Mouse (Mus musculus) frontal cortex, postnatal 25 days (tissue): Measurements from ENCODE around the gene Ppt2.

ENCODE experiments used
- DNase-seq, 2 experiments: peaks; one replicate each; pipeline ENCODE4 v3.0.0; 2022; ENCODE audit warnings: low spot score in 2 of 2

The Ppt2 gene

DNA sequence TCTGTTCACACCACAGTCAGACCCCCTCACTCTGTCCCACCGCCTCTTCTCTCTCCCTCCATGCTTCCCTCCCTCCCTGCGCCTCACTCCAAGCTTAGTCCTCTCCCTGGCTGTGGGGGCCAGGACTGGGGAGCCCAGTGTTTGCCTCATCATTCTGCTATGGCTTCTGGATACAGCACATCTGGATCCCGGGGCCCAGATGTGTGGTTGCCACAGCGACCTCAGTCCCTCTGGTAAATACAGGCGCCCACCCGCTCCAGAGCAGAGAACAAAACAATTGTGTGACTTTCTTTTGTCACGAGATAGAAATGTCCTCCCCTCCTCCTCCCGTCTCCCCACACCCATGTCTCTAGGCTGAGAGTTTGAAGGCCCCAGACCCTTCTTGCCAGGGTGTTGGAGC, 28.4 kb upstream of the Ppt2 start:
- DNase-seq = no peak

DNA sequence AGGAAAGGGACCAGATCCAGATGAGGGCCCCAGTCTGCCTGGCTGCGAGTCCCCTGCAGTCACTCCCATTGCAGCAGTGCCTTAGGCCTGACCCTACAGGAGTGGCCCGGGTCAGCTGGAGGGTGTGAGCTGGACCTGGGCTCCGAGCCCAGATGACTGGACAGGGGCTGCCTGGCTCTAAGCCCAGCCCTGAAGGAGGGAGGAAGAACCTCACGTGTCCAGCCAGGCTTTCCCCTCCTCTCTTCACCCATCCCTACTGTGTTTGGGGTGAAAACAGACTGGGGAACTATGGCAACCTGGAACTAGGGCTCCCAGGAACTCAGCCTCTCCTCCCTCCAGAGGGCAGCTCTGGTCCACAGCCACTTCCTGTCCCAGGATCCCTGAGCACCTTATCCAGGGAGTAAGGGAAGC, 27.3 kb upstream of the Ppt2 start:
- DNase-seq = no peak

DNA sequence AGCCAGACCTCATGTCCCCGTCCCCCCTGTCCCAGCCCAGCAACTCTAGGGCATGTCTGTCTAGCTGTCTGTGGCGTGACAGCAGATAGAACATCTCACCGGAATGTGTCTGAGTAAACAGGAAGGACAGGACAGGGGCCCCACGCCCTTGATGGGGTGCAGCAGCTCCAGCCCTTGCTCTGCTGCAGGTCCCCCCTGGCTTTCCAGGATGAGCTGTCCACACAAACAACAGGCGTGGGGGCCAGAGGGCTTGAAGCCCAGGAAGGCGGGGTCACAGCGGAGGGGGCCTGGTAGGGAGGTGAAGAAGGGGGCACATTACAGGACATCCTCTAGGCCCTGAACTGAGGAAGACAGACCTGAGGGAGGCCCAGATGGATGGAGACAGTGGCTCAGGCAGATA, 26.9 kb upstream of the Ppt2 start:
- no peak for DNase-seq

DNA sequence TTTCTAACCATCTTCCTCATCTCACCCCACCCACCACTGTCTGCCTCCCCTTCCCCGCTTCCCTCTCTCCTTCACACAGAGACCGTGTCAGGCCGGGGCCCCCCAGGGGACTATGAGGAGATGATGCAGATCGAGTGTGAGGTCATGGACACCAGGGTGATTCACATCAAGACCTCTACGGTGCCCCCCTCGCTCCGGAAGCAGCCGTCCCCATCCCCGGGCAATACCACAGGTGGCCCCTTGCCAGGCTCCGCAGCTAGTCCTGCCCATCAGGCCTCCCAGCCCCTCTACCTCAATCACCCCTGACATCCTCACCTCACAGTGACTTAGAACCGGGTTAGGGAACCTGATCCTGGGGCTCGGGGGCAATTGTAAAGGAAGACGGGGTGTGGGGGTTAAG, 26.1 kb upstream of the Ppt2 start:
- DNase-seq = no peak

DNA sequence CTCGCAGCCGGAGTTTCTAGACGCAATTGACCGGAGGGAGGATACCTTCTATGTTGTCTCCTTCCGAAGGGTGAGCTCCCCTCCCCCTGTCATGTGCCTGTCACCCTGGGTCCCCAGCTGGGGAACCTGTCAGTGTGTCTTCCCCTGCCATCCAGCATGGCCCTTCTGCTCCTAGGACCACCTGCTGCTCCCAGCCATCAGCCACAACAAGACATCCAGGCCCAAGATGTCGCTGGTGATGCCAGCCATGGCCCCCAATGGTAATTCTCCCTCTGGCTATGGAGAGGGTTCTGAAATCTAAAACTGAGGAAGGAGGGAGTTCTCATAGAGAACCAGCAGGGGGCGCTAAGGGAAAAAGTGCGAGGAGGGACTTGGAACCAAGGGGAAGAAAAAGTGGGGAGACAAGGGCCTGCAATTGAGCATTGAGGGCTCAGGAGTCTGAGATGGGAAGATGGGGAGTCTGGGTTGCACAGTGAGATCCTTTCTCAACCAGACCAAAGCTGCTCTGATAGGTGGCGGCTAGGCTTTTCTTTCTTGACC, 25.5 kb upstream of the Ppt2 start:
- no peak for DNase-seq

DNA sequence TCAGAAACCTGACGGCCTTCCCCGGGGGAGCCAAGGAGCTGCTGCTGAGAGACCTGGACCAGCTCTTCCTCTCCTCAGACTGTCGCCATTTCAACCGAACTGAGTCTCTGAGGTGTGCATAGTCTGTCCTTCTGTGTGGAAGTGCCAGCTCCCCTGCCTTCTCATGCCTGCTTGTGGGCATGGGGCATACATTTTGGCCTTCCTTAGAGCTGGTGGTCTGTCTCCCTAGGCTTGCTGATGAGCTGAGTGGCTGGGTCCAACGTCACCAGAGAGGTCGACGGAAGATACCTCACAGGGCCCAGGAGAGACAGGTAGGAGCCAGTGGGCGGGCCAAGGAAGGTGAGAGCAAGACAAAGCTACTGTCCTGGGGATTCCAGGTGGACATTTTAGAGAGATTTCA, 24.7 kb upstream of the Ppt2 start:
- DNase-seq = no peak

DNA sequence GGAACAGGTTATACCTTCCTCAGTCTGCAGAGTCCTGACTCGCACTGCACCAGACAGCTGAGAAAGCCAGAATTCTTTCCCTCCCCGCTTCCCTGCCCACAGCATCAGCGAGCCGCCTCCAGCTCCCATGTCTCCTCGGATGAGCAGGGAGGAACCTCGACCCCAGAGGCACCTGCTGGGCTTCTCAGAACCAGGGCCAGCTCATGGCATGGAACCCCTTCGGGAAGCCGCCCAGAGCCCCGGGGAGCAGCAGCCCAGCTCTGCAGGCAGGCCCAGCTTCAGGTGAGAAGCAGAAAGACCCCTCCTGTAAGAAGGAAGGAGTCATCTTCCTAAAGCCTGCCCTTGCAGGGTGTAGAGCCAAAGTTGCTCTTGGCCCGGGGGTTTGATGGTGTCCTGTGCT, 24.2 kb upstream of the Ppt2 start:
- DNase-seq = no peak

DNA sequence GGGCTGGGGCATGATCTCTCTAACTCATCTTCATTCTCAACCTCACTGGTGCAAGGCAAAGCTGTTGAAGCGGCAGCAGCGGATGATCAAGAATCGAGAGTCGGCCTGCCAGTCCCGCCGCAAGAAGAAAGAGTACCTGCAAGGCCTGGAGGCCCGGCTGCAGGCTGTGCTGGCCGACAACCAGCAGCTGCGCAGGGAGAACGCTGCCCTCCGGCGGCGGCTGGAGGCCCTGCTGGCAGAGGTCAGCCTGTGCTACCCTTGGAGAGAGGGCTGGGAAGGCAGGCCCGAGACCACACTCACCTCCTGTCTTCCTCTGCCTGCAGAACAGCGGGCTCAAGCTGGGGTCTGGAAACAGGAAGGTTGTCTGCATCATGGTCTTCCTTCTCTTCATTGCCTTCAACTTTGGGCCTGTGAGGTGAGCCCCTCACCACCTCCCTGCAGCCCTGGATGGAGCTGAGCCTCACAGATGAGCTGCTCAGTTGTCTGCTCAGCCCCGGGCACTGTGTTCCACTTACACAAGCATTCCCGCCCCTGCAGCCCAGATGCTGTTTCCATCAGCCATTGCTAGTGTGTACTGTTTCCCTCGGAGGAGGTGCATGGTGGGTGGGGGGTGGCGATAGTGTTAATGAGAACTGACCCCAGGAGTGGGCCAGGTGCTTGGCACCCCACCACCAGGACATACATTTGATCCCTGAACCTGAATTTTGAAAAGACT, 23.4 kb upstream of the Ppt2 start:
- no peak for DNase-seq

DNA sequence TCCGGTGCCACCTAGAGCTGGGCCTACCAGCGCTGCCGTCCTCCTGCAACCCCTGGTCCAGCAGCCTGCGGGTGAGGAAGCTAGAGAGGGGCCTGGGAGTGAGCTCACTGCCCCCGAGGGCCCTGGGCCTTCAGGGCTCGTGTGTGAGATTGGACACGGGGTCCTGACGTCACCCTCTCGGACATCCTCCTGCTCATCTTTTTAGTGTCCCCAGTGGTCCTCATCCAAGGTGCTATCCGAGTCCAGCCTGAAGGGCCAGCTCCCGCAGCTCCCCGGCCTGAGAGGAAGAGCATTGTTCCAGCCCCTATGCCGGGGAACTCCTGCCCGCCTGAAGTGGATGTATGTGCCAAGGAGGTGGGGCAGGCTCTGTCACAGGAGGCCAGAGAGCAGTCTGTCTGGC, 22.5 kb upstream of the Ppt2 start:
- DNase-seq = no peak

DNA sequence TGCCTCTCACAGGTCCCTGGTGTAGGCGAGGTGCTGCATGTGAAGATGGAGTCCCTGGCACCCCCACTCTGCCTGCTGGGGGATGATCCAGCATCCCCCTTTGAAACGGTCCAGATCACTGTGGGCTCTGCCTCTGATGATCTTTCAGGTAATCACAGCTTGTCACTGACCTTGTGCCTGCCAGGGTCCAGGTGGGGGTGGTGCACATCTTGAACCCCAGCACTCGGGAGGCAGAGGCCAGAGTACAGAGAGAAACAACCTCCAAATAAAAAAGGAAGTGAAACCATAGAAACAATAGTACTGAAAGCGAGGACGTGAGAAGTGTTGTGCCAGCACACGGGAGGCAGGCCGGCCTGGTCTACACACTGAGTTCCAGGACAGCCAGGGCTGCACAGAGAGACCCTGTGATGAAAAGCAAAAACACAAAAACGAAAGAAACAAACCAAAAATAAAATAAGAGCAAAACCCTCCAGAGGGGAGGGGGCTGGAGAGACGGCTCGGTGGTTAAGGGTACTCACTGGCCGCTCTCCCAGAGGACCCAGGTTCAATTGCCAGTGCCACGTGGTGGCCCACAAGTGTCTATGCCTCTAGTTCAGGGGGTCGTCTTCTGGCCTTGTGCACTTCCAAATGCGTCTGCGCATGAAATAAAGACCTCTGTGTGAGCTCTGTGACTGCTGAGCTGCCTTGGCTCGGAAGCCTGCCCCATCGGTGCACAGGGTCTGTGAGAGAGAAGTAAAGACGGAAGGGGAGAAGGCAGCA, 21.0 kb upstream of the Ppt2 start:
- no peak for DNase-seq

DNA sequence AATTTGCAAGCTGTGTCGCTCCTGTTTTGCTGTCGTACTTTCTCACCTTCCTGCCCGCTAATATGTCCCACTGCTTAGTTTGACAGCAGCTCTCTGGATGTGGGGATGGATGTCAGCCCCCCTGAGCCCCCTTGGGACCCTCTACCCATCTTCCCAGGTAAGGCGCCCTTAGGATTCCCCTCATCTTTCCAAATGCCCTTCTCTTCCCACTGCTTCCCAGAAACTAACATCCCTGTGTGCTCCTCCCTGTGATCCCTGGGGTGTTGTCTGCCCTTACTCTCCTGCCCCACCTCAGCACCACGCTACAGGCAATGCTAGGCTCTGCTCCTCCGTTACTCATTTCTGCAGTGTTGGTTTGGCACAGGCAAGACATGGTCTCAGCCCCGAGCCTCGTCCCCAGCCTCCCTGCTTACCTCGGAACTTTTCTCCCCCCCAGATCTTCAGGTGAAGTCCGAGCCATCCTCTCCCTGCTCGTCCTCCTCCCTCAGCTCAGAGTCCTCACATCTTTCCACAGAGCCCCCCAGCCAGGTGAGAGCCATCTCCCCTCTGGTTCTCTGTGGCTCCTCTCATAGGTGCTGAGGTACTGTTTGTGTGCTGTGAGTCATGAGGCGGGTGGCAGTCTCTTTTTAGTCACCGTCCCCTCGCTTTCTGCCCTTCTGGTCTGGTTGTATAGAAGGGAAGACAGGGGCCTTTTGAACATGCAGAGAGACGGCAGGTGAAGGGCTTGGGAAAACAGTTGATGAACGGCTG, 20.0 kb upstream of the Ppt2 start:
- no peak for DNase-seq

DNA sequence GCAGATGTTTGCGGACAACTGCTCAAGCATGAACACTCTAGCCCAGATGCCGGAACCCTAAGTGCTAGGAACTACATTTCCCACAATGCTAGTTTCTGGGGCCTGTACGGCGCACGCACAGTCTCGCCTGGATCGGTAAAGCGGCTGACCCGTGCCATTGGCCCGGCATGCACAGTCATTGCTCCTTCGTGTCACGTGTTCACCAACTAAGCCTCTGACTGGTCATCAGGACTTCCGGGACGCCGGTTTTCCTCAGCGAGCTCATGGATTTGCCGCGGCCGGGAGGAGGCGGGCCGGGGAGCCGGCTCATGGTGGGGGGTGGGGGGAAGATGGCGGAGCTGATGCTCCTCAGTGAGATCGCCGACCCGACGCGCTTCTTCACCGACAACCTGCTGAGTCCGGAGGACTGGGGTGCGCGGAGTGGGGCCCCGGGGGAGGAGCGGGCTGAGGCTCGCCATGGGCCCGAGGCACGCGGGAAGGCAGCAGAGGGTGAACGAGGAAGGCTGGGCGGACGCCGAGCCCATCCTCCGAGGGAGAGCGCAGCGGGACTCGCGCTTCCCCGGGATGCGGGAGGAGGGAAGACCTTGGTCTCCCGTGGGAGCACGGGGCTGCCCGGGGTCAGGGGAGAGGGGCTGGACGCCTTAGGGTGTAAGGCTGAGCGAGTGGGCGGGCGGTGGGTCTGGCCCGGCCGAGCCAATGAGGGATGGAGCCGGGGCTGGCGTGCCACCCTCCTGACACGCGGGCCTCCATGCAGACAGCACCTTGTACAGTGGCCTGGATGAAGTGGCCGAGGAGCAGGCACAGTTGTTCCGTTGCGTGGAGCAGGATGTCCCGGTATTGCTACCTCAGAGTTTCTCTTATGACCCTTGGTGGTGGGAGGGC, 18.8 kb upstream of the Ppt2 start, which contains the start of gene Atf6b:
Gene Atf6b (plus strand): TSS at position 241 of the 882 bp plus-strand sequence.
- peak; percentile 82 to 94 for DNase-seq

DNA sequence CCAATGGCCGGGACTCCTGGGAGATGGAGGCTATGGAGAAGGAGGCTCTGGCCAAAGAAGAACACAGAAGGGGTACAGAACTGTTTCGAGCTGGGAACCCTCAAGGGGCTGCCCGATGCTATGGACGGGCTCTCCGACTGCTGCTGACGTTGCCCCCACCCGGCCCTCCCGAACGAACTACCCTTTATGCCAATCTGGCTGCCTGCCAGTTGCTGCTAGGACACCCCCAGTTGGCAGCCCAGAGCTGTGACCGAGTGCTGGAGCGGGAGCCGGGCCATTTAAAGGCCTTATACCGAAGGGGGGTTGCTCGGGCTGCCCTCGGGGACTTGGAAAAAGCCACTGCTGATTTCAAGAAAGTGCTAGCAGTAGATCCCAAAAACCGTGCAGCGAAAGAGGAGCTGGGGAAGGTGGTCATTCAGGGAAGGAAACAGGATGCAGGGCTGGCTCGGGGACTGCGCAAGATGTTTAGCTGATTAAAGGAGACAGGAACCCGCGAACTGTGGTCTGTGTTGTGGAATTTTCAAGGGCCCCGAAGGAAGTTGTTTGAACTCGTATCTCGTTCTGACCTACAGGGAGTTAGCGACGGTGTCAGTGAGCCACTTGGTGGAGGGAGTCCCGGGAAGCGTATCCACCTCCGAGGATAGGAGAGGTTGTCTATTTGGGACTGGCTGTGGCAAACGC, 17.7 kb upstream of the Ppt2 start:
- no peak for DNase-seq

DNA sequence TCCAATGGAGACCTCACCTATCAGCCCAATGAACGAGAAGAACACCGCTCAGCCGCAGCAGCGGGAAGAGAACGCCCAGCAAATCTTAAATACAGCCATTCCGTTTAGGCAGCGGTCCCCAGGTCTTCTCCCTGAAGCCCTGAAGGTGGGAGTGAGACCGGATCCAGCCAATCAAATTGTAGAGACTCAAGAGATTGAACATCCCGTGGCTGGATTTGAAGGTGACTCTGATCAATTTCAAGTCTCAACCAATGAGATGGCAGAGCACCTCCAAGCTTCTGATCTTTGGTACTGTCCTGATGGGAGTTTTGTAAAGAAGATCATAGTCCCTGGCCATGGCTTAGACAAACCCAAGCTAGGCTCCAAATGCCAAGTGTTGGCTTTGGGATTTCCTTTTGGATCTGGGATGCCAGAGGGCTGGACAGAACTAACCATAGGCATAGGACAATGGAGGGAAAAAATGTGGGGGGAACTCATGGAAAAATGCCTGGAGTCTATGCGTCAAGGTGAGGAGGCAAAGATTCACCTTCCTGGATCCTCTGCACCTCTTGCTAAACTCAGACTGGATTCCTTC, 17.0 kb upstream of the Ppt2 start:
- DNase-seq = no peak

DNA sequence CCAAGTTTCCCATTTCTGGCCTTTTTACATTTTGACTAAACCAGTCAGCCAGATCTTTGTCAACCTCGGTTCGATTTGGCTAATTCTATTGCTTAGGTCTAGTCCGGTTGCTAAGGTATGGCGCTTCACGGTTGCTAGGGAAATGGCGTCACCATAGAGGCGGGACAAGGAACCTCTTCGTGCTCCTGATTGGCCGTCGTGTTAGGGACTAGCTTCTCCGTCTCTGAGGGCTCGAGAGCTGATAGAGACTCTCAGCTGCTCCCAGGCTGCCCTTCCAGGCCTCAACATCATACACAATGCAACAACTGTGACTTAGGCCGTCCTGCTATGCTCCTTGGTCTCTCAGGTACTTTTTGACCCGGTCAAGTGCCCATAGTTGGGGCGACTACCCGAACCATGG, 16.3 kb upstream of the Ppt2 start, which contains the start of gene Fkbpl:
Gene Fkbpl (plus strand): TSS at position 157 of the 400 bp plus-strand sequence.
- peak; percentile 93 to 96 for DNase-seq

DNA sequence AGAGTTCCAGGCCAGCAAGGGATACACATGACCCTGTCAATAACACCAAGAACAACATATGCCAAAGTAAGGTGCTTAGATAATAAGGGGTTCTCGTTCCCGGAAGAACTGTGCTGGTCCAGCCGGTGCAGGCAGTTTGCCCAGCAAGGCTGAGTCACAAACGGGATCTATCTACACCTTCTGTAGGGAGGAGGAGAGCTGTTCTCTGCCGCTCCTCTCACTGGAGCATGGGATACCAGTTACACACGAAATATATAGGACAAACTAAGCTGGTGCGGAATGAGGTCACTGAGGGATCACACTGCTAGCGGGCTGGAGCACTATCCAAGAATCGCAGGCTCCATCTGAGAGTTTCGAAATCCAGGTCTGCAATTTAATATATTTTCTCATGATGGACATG, 15.6 kb upstream of the Ppt2 start:
- no peak for DNase-seq

DNA sequence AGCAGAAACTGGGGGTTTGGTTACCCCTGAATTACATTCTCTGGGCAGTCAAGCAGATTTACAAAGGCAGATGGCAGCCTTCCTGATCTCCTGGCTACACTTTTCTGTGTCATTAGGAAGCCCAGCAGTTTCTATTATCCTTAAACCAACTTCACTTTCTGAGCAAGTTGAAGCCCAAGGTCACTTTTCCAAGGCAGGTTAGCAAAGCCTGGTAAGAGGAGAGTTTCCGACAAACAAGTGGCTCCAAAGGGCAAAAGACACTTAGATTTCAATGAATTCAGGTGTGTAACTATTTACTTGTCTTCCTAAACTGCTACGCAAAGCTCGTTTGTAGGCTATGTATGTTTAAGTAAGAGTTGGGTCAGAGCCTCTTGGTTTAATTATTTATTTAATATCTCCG, 15.1 kb upstream of the Ppt2 start:
- no peak for DNase-seq

DNA sequence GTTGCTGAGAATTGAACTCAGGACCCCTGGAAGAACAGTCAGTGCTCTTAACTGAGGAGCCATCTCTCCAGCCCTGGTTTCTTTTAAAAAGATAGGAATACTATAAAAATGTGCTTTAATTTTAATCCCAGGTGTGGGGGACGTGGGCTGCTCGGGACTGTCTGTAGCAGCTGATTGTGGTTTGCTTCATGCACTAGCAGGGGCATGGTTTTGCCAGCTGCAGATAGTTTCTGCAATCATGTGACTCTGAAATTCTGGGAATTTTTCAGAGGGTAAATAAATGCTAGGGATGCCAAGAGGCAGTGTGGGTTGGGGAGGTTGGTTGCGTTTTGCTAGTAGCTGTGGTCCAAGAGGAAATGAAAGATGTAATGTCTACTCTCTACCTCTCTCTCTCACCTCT, 13.6 kb upstream of the Ppt2 start:
- DNase-seq = no peak

DNA sequence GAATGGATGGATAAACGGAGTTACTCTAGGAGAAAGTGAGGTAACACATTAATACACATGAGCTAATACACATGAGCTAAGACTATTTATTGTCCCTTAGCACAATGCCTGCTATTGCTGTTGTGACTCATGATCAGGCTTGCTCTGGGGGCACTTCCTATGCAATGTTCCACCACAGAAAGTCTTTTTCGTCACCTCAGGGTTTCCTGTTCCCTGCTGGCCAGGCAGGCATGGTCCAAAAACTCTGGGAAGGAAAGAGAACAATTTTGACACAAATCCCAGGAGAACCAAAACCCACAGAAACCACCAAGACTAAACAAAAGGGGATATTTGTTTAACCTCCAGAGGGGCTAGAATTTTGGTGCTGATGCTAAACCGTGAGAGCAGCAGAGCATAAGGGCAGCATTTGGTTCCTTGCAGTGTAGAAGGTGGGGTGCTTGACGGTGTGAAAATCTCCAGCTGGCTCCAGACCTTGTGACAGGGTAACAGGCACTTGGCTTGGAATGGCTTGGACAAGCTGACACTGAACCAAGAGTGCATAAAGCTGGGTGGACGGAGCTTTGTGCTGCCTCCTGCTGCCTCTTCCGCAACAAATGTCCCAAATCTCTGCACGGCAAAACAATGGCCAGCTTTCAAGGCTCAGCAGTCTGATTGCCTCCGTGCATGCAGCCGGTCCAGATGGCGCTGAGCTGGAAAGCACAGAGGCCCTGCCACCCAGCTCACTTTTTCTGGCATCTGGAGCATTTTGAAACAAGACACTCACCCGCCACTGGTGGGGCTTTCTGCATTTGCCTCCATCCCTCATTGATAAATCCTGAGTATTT, 12.7 kb upstream of the Ppt2 start:
- DNase-seq = no peak
